In the genomic region with DNA sequence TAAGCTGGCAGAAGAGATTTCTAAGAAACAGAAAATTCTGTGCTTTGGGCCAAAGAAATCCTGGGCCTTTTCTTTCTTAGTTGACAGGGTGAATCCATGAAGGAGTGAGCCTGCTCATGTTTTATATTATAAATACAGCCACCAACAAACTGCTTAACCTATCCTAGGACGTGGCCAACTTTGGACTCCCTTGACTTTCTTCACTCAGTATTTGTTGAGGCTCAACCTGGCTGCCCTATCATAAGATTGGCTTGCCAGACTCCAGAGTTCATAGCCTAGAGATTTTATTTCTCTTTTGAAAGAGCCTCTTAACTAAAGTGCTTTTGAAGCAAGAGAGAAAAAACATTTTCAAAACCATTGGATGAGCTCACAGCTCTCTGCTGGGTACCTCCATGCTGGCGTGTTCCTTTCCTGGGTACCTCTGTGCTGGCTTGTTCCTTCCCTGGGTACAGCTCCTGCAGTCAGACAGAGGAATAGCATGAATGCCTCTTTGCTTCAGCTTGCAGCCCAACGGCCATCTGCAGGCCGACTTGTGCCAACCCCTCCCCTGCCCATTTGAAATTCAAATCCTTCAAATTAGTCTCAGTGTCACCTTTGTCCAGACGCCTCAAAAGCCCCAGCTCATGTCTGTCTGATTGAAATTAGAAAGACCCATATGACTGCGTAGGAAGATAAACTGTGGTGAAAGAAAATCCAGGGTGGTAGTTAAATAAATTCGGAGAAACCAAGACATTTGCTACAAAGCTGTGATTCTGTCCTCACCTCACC, we compare ENCODE assay signal across 9 mouse cellular contexts.
DNase-seq lines count a peak whose midpoint lies in the region; ATAC-seq lines count a peak whose summit lies in the region.
"Had no signal": no experiment of that assay in that cellular context is flagged by ENCODE, and none has a peak within 500 bp of the region (broad histone marks: within the 10 kb centered on the region; RNA-seq: fewer than 3 reads in every experiment).

No protein-coding gene starts in this region.

- ATAC-seq in frontal cortex, adult (ENCODE audit: low TSS enrichment) = peak; percentile 98
- peak; percentile 85 for ATAC-seq in midbrain, embryonic 15.5 days (replicated peaks)

- intact Hi-C loops in gastrocnemius, postnatal 36 days (cut with DNase I) = no loop called here

- WGBS in midbrain, embryonic 15.5 days = 13% methylated on average over 7 of the region's 7 CpGs

- no peak overlapping the region for H3K9ac ChIP-seq in midbrain, embryonic 15.5 days

- no peaks in the 10 kb centered on the region for H3K36me3 ChIP-seq in midbrain, embryonic 15.5 days (replicated peaks)

- H3K4me2 ChIP-seq in midbrain, embryonic 15.5 days = no peak overlapping the region

- H3K4me3 ChIP-seq in midbrain, embryonic 15.5 days = no peak overlapping the region

- H3K9me3 ChIP-seq in midbrain, embryonic 15.5 days = no peaks in the 10 kb centered on the region

- H3K27me3 ChIP-seq in midbrain, embryonic 15.5 days (replicated peaks) = no peaks in the 10 kb centered on the region

- no peak overlapping the region for H3K27ac ChIP-seq in midbrain, embryonic 15.5 days

- DNase-seq in brain, adult 2 months (ENCODE audit: low read depth, low spot score) = peak; percentile 82
- DNase-seq in layer of hippocampus, adult 8-10 months (ENCODE audit: low spot score in 2 of 2) = peak; percentile 51 to 62
- no peak for DNase-seq in heart, adult 8-10 months (ENCODE audit: low spot score)
- DNase-seq in spleen, postnatal 36 days (ENCODE audit: low spot score in 2 of 2) = no peak
- no peak for DNase-seq in testis, postnatal 10 days (ENCODE audit: low spot score)
- no peak for DNase-seq in gastrocnemius, postnatal 36 days
- DNase-seq: thymus, postnatal 4 days had no signal

- peaks cover 9% of the 10 kb centered on the region; the same call in 1 of the 2 replicates for H3K4me1 ChIP-seq in midbrain, embryonic 15.5 days

Comparison
In these comparisons a context has a peak if more than half of its experiments do, and no peak if none do; other contexts are left out.
1. DNase-seq: peak in brain, adult 2 months (single experiment) and layer of hippocampus, adult 8-10 months (2 of 2); none in heart, adult 8-10 months (single experiment), spleen, postnatal 36 days (0 of 2), testis, postnatal 10 days (single experiment) and gastrocnemius, postnatal 36 days (0 of 2).